Mouse (Mus musculus): ENCODE data around the gene Mus81. TPM values are rescaled to one million over a fixed set of nuclear protein-coding genes. Genes with fewer than 3 reads are reported as not detected.

The Mus81 gene
- 58.1 and 60.9 TPM in 2 replicates for polyA plus RNA-seq (2012; rRNA removed)

DNA sequence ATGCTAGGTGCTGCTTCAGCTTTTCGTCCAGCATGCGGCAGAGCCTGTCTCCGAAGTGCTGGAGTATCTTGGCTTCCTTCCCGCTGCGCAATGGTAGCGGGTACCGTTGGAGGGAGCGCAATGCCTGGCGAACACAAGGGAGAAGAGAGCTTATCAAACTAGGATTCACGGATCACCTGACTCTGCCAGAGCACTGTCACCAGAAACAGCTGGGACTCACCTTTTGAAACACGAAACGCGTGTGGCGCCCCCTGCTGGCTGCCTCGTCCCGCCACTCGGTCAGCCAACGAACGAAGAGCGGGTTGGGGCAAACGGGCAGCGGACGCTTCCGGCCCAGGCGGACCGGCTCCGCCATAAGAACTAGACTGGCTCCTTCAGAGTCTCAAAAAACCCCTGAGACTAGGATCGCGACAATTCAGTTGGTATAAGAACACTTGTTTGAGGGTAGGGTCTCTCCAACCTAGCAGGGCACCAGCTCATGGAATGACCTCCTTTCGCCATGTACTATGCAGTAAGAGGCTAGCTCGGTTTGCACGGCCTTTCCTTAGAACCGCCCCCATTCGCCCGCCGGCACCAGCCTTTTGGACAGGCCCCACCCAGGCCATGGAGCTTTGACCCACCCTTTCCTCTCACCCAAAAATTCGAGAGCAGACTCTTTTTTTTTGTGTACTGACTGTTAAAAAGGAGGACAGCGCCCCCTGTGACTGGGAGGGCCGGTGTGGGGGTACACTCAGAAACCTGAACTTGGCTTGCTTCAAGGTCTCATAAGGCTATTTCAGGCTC, at the start of gene Mus81:
TSS of gene Mus81 (minus strand) at position 635 of the 783 bp plus-strand sequence.

DNA sequence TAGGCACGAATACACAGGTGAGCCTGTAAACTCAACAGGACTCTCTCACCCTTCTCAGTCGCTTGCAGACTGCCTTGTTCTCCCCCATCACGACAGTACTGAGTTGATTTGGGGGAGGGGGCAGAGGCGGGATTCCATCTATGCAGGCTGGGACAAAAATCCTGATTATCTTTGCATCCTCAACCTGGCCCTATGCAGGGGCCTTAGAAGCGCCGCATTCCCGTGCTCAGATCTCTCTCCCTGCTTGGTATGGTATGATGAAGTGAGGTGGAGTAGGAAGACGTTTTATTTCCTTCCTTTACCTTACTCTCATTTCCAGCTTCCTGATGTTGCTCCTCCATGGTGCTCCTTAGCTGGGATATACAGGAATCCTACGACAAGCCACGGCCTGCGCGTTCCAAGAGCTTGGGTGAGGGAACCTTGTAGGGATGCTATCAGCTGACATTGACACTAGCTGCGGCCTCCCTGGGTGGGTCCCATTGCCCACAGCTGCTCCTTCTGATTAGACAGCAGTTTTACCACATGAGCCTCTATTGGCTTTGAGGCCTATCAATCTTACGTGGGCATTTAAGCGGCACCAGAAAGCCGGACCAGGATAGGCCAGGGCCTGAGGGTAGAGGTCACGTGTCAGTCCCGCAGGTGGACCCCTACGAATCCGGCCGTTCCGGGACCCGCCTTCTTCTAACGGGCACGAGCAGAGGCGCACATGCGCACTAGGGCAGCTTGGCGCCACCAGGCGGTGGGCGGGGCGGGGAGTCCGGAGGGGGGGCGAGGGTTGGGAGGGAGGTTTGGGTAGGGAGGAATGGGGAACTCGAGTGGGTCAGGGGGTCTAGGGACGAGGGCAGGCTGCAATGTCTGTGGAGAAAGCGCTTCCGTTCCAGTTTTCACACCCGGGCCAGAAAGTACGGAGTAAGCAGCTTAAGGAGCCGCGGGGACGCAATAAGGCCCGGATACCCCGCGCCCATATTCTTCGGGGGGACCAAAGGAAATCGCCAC, 22.1 kb upstream of the Mus81 start, which contains the start of gene Snx32:
TSS of gene Snx32 (minus strand) at position 508 of the 996 bp plus-strand sequence.

DNA sequence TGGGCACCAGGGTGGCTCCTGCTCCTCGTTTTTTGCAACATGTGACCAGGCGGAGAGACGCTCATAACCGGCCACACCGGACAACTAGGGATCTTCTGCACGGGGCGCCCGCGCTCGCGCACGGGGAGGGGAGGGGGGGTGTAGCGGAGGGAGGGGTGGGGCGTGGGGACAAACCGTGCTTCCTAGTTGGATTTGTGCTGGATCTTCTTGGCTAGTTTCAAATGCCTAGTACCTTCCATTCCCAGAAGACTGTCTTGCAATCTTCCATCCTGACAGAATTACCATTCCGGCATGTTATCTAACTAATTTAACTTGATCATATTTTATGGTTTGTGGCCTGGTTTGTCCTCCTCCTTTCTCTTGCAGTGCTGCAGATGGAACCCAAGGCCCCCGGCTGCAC, 15.5 kb upstream of the Mus81 start, which contains the start of gene 1700020D05Rik:
TSS of gene 1700020D05Rik (minus strand) at position 101 of the 400 bp plus-strand sequence.

DNA sequence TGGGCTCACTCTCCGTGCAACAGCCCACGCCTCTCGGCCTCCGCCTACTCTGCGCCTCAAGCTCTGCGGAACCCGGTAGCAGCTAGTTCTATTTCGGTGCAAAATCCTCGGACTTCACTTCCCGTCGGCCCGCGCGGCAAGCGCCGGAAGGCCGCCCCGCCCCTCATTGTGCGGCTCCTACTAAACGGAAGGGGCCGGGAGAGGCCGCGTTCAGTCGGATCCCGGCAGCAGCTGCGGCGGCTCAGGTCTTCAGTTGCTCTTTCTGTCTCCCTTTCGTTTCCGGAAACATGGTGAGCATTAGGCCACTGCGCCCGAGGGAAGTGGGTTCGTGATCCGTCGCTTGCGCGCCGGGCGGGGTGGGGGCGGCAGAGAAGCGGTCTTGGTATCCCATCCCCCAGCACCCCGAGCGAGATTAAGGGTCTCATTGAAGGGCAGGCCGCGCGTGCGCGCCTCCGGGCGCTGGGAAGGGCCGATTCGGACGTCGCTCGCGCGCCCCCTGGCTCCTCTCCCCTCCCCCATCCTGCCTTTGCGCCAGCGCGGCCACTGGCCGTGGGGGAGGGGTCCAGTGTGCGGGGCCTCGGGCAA, 2.2 kb upstream of the Mus81 start, which contains the start of gene Cfl1:
TSS of gene Cfl1 (plus strand) at position 143 of the 585 bp plus-strand sequence.

DNA sequence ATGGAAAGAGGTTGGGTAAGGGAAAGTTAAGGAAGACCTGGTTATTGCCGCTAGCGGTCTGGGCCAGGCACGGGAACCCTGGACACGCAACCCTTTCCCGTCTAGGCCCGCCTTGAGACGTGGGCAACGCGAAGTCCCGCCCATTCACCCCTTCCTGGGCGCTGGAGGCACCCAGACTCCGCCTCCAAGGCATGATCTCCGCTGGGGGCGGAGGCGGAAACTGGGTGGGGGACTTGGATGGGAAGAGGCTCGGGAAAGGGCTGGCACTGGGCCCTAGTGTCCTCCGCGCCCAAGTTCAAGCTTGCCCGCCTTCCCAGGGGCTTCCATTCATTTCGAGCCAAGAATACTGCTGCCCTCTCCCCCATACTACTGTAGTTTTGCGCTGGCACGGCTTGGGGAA, 14.5 kb downstream of the Mus81 start, which contains the start of gene Efemp2:
TSS of gene Efemp2 (plus strand) at position 235 of the 400 bp plus-strand sequence.

DNA sequence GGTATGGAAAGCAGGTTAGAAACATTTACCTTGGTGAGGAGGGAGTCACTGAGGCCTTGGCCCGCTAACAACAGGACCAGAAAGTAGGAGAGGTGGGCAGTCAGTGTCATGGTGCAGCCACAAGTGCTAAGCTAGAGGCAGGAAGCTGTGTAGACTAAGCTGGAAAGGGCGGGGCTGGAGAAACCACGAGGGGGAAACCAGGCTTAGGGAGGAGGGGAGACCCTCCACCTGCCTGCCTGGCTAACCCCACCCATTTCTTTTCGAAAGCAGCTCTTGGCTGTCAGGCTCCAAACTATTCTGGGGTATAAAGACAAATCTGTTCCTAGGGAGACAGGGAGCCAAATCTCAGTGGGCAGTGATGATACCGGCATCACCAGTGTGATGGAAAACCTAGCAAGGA, 19.8 kb downstream of the Mus81 start, which contains the start of gene Ctsw:
TSS of gene Ctsw (minus strand) at position 134 of the 400 bp plus-strand sequence.

DNA sequence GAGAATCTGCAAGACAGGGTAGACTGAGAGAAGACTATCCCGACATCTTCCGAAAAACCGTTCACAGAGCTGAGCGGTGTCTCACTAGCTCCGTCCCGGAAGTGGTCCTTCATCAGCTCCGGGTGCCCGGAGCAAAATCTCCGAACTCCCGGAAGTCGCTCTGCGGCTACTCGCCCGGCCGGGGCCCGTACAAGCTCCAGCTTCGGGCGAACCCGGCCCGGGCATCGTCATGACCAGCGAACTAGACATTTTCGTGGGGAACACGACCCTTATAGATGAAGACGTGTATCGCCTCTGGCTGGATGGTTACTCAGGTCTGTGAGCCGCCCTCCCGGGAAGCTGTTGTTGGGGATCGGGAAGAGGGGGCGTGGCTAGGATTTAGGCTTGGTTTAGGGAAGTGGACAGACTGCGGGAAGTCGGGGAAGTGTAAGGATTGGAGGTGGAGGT, 27.7 kb downstream of the Mus81 start, which contains the start of gene Fibp:
TSS of gene Fibp (plus strand) at position 151 of the 447 bp plus-strand sequence.

DNA sequence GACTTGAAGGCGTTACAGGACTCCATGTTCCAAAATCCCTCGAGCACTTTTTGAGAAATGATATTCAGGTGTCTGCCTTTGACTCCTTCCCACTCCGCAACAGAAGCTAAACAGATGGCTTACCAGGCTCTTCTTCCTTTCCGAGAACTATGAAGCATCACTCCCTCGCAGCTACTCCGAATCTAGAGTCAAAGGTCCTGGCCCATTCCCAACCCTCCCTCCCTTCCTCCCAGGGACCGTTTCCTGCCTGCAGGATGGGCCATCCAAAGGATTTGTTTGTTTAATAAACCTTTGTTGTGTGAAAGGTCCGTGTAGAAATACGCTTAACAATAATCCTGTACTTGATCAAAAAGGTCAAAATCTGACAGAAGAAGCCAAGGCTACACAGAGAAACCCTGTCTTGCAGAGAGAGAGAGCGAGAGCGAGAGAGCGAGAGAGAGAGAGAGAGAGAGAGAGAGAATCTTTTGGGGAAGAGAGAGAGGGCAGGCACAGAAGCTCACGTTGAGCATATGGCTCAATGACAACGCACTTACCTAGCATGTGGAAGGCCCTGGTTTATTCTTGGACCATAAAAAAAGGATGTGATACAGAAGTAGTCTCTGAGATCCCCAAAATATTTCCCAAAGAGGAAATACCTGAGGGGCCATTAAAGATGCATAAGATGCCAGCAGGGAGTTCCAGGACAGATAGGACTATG, 30.3 kb downstream of the Mus81 start, which contains the start of gene Ccdc85b:
TSS of gene Ccdc85b (minus strand) at position 149 of the 697 bp plus-strand sequence.

DNA sequence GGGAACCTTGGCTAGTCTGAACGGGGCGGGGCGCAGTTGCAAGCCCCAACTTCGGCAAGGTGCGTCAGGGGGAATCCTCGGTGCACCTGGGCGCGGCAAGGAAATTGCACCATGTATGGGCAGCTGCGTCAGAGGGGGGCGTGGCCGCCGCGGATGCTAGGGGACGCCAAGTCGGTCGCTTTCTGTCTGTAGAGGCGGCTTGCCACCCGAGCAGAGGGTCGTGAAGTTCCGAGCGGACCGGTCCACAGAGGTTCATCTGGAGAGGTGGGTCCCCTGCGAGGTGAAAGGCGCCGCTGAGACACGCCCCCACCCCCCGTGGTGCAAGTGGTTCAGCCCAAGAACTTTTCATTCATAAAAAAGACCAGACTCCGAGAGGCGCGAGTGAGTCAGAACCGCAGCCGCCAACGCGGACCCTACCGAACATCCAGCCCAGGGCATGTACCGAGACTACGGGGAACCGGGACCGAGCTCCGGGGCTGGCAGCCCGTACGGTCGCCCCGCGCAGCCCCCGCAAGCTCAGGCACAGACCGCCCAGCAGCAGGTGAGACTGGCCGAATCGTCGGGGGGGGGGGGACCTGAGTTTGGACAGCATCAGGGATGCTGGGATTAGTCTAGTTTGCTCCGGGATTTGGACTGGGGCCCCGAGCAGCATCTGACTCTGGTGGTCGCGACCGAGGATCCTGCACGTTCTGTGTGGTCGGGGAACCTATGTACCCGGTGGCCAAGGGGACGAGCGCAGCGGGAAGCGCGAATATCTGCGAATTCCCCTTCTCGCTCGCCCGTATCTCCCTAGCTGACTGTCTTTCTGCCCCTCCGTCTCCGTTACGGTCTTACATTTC, 40.5 kb downstream of the Mus81 start, which contains the start of gene Fosl1:
TSS of gene Fosl1 (plus strand) at position 33 of the 839 bp plus-strand sequence.

Other genes starting within 250 kb of the Mus81 start
- gene Pacs1, start 215.3 kb downstream of the Mus81 start, polyA plus RNA-seq (2012; rRNA removed), result 50.6 and 57.1 TPM in 2 replicates
- 142 and 151 TPM in 2 replicates for gene Sf3b2, start 192.9 kb downstream of the Mus81 start, polyA plus RNA-seq (2012; rRNA removed)
- gene Gal3st3, start 190.1 kb downstream of the Mus81 start, polyA plus RNA-seq (2012; rRNA removed), result 38.8 and 47.3 TPM in 2 replicates
- gene Catsper1, start 152.7 kb downstream of the Mus81 start, polyA plus RNA-seq (2012; rRNA removed), result not detected in 2 replicates
- gene Cst6, start 138.8 kb downstream of the Mus81 start, polyA plus RNA-seq (2012; rRNA removed), result 4.0 and 5.6 TPM in 2 replicates
- 28.7 and 30.5 TPM in 2 replicates for gene Eif1ad, start 121.7 kb downstream of the Mus81 start, polyA plus RNA-seq (2012; rRNA removed)
- 233 and 237 TPM in 2 replicates for gene Banf1, start 121.2 kb downstream of the Mus81 start, polyA plus RNA-seq (2012; rRNA removed)
- 49.1 and 51.8 TPM in 2 replicates for gene Sart1, start 99.7 kb downstream of the Mus81 start, polyA plus RNA-seq (2012; rRNA removed)
- not detected in 2 replicates for gene Tsga10ip, start 85.9 kb downstream of the Mus81 start, polyA plus RNA-seq (2012; rRNA removed)
- gene Drap1, start 63.4 kb downstream of the Mus81 start, polyA plus RNA-seq (2012; rRNA removed), result 280 and 282 TPM in 2 replicates
- gene AI837181, start 63.3 kb downstream of the Mus81 start, polyA plus RNA-seq (2012; rRNA removed), result 73.3 and 80.7 TPM in 2 replicates
- 0.04 and 0.43 TPM in 2 replicates for gene Fosl1, start 40.9 kb downstream of the Mus81 start, polyA plus RNA-seq (2012; rRNA removed)
- 13.9 and 14.0 TPM in 2 replicates for gene Ccdc85b, start 30.5 kb downstream of the Mus81 start, polyA plus RNA-seq (2012; rRNA removed)
- gene Fibp, start 27.8 kb downstream of the Mus81 start, polyA plus RNA-seq (2012; rRNA removed), result 180 and 186 TPM in 2 replicates
- 1.4 and 2.1 TPM in 2 replicates for gene Ctsw, start 19.9 kb downstream of the Mus81 start, polyA plus RNA-seq (2012; rRNA removed)
- gene Efemp2, start 14.4 kb downstream of the Mus81 start, polyA plus RNA-seq (2012; rRNA removed), result 44.4 and 44.9 TPM in 2 replicates
- gene Cfl1, start 2.1 kb upstream of the Mus81 start, polyA plus RNA-seq (2012; rRNA removed), result 1,742 and 1,884 TPM in 2 replicates
- gene 1700020D05Rik, start 15.4 kb upstream of the Mus81 start, polyA plus RNA-seq (2012; rRNA removed), result 3.7 and 4.2 TPM in 2 replicates
- 123 and 125 TPM in 2 replicates for gene Snx32, start 22.1 kb upstream of the Mus81 start, polyA plus RNA-seq (2012; rRNA removed)
- 0.08 and 0.28 TPM in 2 replicates for gene Ovol1, start 72.2 kb upstream of the Mus81 start, polyA plus RNA-seq (2012; rRNA removed)
- 2.4 and 3.0 TPM in 2 replicates for gene Ap5b1, start 79.6 kb upstream of the Mus81 start, polyA plus RNA-seq (2012; rRNA removed)
- gene Rnaseh2c, start 113.5 kb upstream of the Mus81 start, polyA plus RNA-seq (2012; rRNA removed), result 56.0 and 58.7 TPM in 2 replicates
- 152 and 153 TPM in 2 replicates for gene Kat5, start 121.8 kb upstream of the Mus81 start, polyA plus RNA-seq (2012; rRNA removed)
- 31.6 and 36.0 TPM in 2 replicates for gene Rela, start 149.1 kb upstream of the Mus81 start, polyA plus RNA-seq (2012; rRNA removed)
- gene Sipa1, start 175.3 kb upstream of the Mus81 start, polyA plus RNA-seq (2012; rRNA removed), result 26.9 and 30.9 TPM in 2 replicates
- 14.0 and 14.2 TPM in 2 replicates for gene Map3k11, start 200.3 kb upstream of the Mus81 start, polyA plus RNA-seq (2012; rRNA removed)
- 65.0 and 76.6 TPM in 2 replicates for gene Pcnx3, start 200.5 kb upstream of the Mus81 start, polyA plus RNA-seq (2012; rRNA removed)
- gene Kcnk7, start 216.0 kb upstream of the Mus81 start, polyA plus RNA-seq (2012; rRNA removed), result 0.09 TPM in 1 of 2 replicates, not detected in the other
- 34.9 and 37.4 TPM in 2 replicates for gene Ehbp1l1, start 237.9 kb upstream of the Mus81 start, polyA plus RNA-seq (2012; rRNA removed)
- gene Fam89b, start 241.3 kb upstream of the Mus81 start, polyA plus RNA-seq (2012; rRNA removed), result 177 and 188 TPM in 2 replicates

Data from central nervous system, embryonic 18 days (tissue).